Mouse (Mus musculus): ENCODE results near the gene Spef1. TPM values are rescaled to one million over a fixed set of nuclear protein-coding genes. Genes with fewer than 3 reads are reported as not detected.
A peak's percentile ranks its signal among the peaks of the same experiment; 100 is the strongest.

Gene Spef1
- total RNA-seq, 2 experiments from 2014 or later, result 21.9 to 22.7 TPM

- peak in 1 of 2 experiments; percentile 4 for DNase-seq (ENCODE audit: low spot score in 2 of 2)
Observed at GRCm38 (mm10) chr2:131125964-131126815, 60.9 kb downstream of the Spef1 start.

- DNase-seq (ENCODE audit: low spot score in 2 of 2), result peak in 1 of 2 experiments; percentile 4
Observed at GRCm38 (mm10) chr2:131125157-131125963, 61.7 kb downstream of the Spef1 start.

GRCm38 (mm10) chr2:131124166-131124565, 62.9 kb downstream of the Spef1 start:
- DNase-seq (ENCODE audit: low spot score in 2 of 2), result no peak

Other genes with a start within 250 kb of the Spef1 start
- gene Gfra4, start 144.2 kb downstream of the Spef1 start, total RNA-seq (2021), result 10 to 100 TPM; 38.7 to 40.0 TPM
- 1 to 10 TPM; 1.1 to 1.4 TPM for gene Adam33, start 123.5 kb downstream of the Spef1 start, total RNA-seq (2021)
- under 1 TPM; 0.50 to 0.51 TPM for gene Siglec1, start 100.5 kb downstream of the Spef1 start, total RNA-seq (2021)
- 10 to 100 TPM in 1 of 2 experiments, 1 to 10 TPM in 1; 9.3 to 10.9 TPM for gene Hspa12b, start 60.0 kb downstream of the Spef1 start, total RNA-seq (2021)
- gene Gm11037, start 53.8 kb downstream of the Spef1 start, total RNA-seq (2021), result not detected
- 10 to 100 TPM; 64.4 to 70.0 TPM for gene 1700037H04Rik, start 27.2 kb downstream of the Spef1 start, total RNA-seq (2021)
- gene Cenpb, start 7.2 kb downstream of the Spef1 start, total RNA-seq (2021), result 100 to 1,000 TPM; 106 to 108 TPM
- 10 to 100 TPM; 19.7 to 27.0 TPM for gene Cdc25b, start 333 bp downstream of the Spef1 start, total RNA-seq (2021)
- 10 to 100 TPM; 21.0 to 22.4 TPM for gene Ap5s1, start 19.8 kb upstream of the Spef1 start, total RNA-seq (2021)
- 1 to 10 TPM; 6.8 to 7.4 TPM for gene Mavs, start 46.8 kb upstream of the Spef1 start, total RNA-seq (2021)
- 10 to 100 TPM; 64.8 to 69.1 TPM for gene Pank2, start 75.2 kb upstream of the Spef1 start, total RNA-seq (2021)
- gene Rnf24, start 165.6 kb upstream of the Spef1 start, total RNA-seq (2021), result 10 to 100 TPM; 29.8 to 30.8 TPM

Measured in layer of hippocampus, postnatal 10 days (tissue).